Mouse (Mus musculus): ENCODE results near the gene Clasrp. TPM values are rescaled to one million over a fixed set of nuclear protein-coding genes. Genes with fewer than 3 reads are reported as not detected.

Gene Clasrp
- polyA plus RNA-seq, 1 experiment from 2014 or later = 77.4 TPM

- ATAC-seq (ENCODE audit: insufficient number of reproducible peaks, insufficient read depth, low FRiP score, low TSS enrichment, low read depth) = no peak
- Histone ChIP-seq H3K9ac (replicated peaks) (peak within 1 kb of the TSS; percentile 96), H3K9me3 (peaks cover 9% of the 10 kb centered on the region; the same call in 1 of the 2 replicates), H3K4me2 (peak within 1 kb of the TSS; percentile 91), H3K4me1 (replicated peaks) (peaks cover 38% of the 10 kb centered on the region), H3K36me3 (peaks cover 44% of the 10 kb centered on the region), H3K27me3 (no peaks in the 10 kb centered on the region), H3K4me3 (replicated peaks) (peak within 1 kb of the TSS; percentile 99), H3K27ac (peak within 1 kb of the TSS; percentile 89)
- WGBS = 2% methylated on average over 19 of the region's 19 CpGs
These were observed 41.5 kb downstream of the Clasrp start, which contains the start of gene Ppp1r37 for GRCm38 (mm10) chr7:19562643-19563410. Gene Ppp1r37 (minus strand): TSS chr7:19563076.

- peak; percentile 72 for ATAC-seq (ENCODE audit: insufficient number of reproducible peaks, insufficient read depth, low FRiP score, low TSS enrichment, low read depth)
- Histone ChIP-seq H3K27ac (peak overlapping the region; percentile 89), H3K4me1 (replicated peaks) (peaks cover 38% of the 10 kb centered on the region), H3K4me3 (replicated peaks) (peak overlapping the region; percentile 99), H3K36me3 (peaks cover 48% of the 10 kb centered on the region), H3K27me3 (no peaks in the 10 kb centered on the region), H3K9ac (replicated peaks) (peak overlapping the region; percentile 96), H3K4me2 (peak overlapping the region; percentile 91), H3K9me3 (peaks cover 9% of the 10 kb centered on the region; the same call in 1 of the 2 replicates)
- under 1% methylated on average over 100 of the region's 102 CpGs for WGBS
These were observed 42.3 kb downstream of the Clasrp start for GRCm38 (mm10) chr7:19561765-19562642.

- Histone ChIP-seq H3K9ac (replicated peaks) (peak overlapping the region; percentile 96), H3K27me3 (no peaks in the 10 kb centered on the region), H3K9me3 (peaks cover 9% of the 10 kb centered on the region; the same call in 1 of the 2 replicates), H3K36me3 (peaks cover 49% of the 10 kb centered on the region), H3K4me3 (replicated peaks) (peak overlapping the region; percentile 99), H3K4me1 (replicated peaks) (peaks cover 38% of the 10 kb centered on the region), H3K27ac (peak overlapping the region; percentile 89), H3K4me2 (peak overlapping the region; percentile 91)
- under 1% methylated on average over 11 of the region's 11 CpGs for WGBS
- ATAC-seq (ENCODE audit: insufficient number of reproducible peaks, insufficient read depth, low FRiP score, low TSS enrichment, low read depth) = no peak
These were observed 42.9 kb downstream of the Clasrp start for GRCm38 (mm10) chr7:19561431-19561764.

- Histone ChIP-seq H3K36me3 (peaks cover 51% of the 10 kb centered on the region), H3K9ac (replicated peaks) (peak overlapping the region; percentile 96), H3K4me3 (replicated peaks) (peak overlapping the region; percentile 99), H3K9me3 (peaks cover 9% of the 10 kb centered on the region; the same call in 1 of the 2 replicates), H3K27ac (peak overlapping the region; percentile 89; the same call in 1 of the 2 replicates), H3K27me3 (no peaks in the 10 kb centered on the region), H3K4me2 (peak overlapping the region; percentile 91), H3K4me1 (replicated peaks) (peaks cover 38% of the 10 kb centered on the region)
- WGBS = 26% methylated on average over 11 of the region's 11 CpGs
- no peak for ATAC-seq (ENCODE audit: insufficient number of reproducible peaks, insufficient read depth, low FRiP score, low TSS enrichment, low read depth)
These were observed 43.6 kb downstream of the Clasrp start for GRCm38 (mm10) chr7:19560491-19561260.

- Histone ChIP-seq H3K4me2 (peak overlapping the region; percentile 91; the same call in 1 of the 2 replicates), H3K36me3 (peaks cover 48% of the 10 kb centered on the region), H3K9ac (replicated peaks) (0 out of 2 replicates have a peak overlapping the region, but pooled peaks have one; percentile 18), H3K9me3 (no peaks in the 10 kb centered on the region), H3K27me3 (no peaks in the 10 kb centered on the region), H3K27ac (no peak overlapping the region), H3K4me3 (replicated peaks) (0 out of 2 replicates have a peak overlapping the region, but pooled peaks have one; percentile 7), H3K4me1 (replicated peaks) (peaks cover 38% of the 10 kb centered on the region)
- ATAC-seq (ENCODE audit: insufficient number of reproducible peaks, insufficient read depth, low FRiP score, low TSS enrichment, low read depth) = no peak
- 50% methylated on average over 2 of the region's 2 CpGs for WGBS
These were observed 45.3 kb downstream of the Clasrp start for GRCm38 (mm10) chr7:19558965-19559364.

GRCm38 (mm10) chr7:19557982-19558900, 46.0 kb downstream of the Clasrp start:
- WGBS = 91% methylated on average over 6 of the region's 6 CpGs
- Histone ChIP-seq H3K4me2 (no peak overlapping the region; the same call in 1 of the 2 replicates), H3K27me3 (no peaks in the 10 kb centered on the region), H3K4me3 (replicated peaks) (no peak overlapping the region), H3K36me3 (peaks cover 49% of the 10 kb centered on the region), H3K9ac (replicated peaks) (0 out of 2 replicates have a peak overlapping the region, but pooled peaks have one; percentile 18), H3K9me3 (no peaks in the 10 kb centered on the region), H3K4me1 (replicated peaks) (peaks cover 32% of the 10 kb centered on the region), H3K27ac (no peak overlapping the region)
- ATAC-seq (ENCODE audit: insufficient number of reproducible peaks, insufficient read depth, low FRiP score, low TSS enrichment, low read depth) = no peak

- no peak overlapping the region for H3K4me3 ChIP-seq (replicated peaks)
- H3K4me2 ChIP-seq = no peak overlapping the region
- no peaks in the 10 kb centered on the region for H3K27me3 ChIP-seq
- peaks cover 61% of the 10 kb centered on the region for H3K36me3 ChIP-seq
- H3K27ac ChIP-seq = no peak overlapping the region
- no peak overlapping the region for H3K9ac ChIP-seq (replicated peaks)
- H3K9me3 ChIP-seq = no peaks in the 10 kb centered on the region
- no peak for ATAC-seq (ENCODE audit: insufficient number of reproducible peaks, insufficient read depth, low FRiP score, low TSS enrichment, low read depth)
- H3K4me1 ChIP-seq (replicated peaks) = peaks cover 33% of the 10 kb centered on the region
- WGBS = 96% methylated on average over 2 of the region's 2 CpGs
These were observed 47.2 kb downstream of the Clasrp start for GRCm38 (mm10) chr7:19557086-19557485.

GRCm38 (mm10) chr7:19554168-19554567, 50.1 kb downstream of the Clasrp start:
- H3K4me2 ChIP-seq = no peak overlapping the region
- no peak overlapping the region for H3K27ac ChIP-seq
- ATAC-seq (ENCODE audit: insufficient number of reproducible peaks, insufficient read depth, low FRiP score, low TSS enrichment, low read depth) = no peak
- H3K9me3 ChIP-seq = no peaks in the 10 kb centered on the region
- 76% methylated on average over 1 of the region's 1 CpGs for WGBS
- H3K9ac ChIP-seq (replicated peaks) = no peak overlapping the region
- H3K36me3 ChIP-seq = peaks cover 68% of the 10 kb centered on the region
- H3K4me3 ChIP-seq (replicated peaks) = no peak overlapping the region
- H3K4me1 ChIP-seq (replicated peaks) = peaks cover 11% of the 10 kb centered on the region
- H3K27me3 ChIP-seq = no peaks in the 10 kb centered on the region

- Histone ChIP-seq H3K4me3 (replicated peaks) (no peak overlapping the region), H3K9ac (replicated peaks) (no peak overlapping the region), H3K27me3 (no peaks in the 10 kb centered on the region), H3K4me1 (replicated peaks) (0 out of 2 replicates have a peak, but pooled peaks cover 4% of the 10 kb centered on the region), H3K27ac (no peak overlapping the region), H3K9me3 (no peaks in the 10 kb centered on the region), H3K4me2 (no peak overlapping the region), H3K36me3 (peaks cover 72% of the 10 kb centered on the region)
- no peak for ATAC-seq (ENCODE audit: insufficient number of reproducible peaks, insufficient read depth, low FRiP score, low TSS enrichment, low read depth)
- 67% methylated on average over 2 of the region's 2 CpGs for WGBS
These were observed 51.8 kb downstream of the Clasrp start for GRCm38 (mm10) chr7:19552443-19552842.

- Histone ChIP-seq H3K9ac (replicated peaks) (no peak overlapping the region), H3K4me2 (no peak overlapping the region), H3K27me3 (no peaks in the 10 kb centered on the region), H3K4me3 (replicated peaks) (no peak overlapping the region), H3K4me1 (replicated peaks) (0 out of 2 replicates have a peak, but pooled peaks cover 7% of the 10 kb centered on the region), H3K36me3 (peaks cover 66% of the 10 kb centered on the region), H3K9me3 (no peaks in the 10 kb centered on the region), H3K27ac (no peak overlapping the region)
- no peak for ATAC-seq (ENCODE audit: insufficient number of reproducible peaks, insufficient read depth, low FRiP score, low TSS enrichment, low read depth)
- WGBS = 61% methylated on average over 5 of the region's 5 CpGs
These were observed 52.7 kb downstream of the Clasrp start for GRCm38 (mm10) chr7:19551634-19552033.
